Mouse (Mus musculus) embryonic stem cell, embryonic (primary cell): ENCODE data around the gene Ppfia4.
"Not testable (repeated sequence)": the region's sequence is repeated elsewhere in the genome, so short reads cannot be mapped to it uniquely, and the experiment has no call there.

Experiments
- CTCF ChIA-PET, 4 experiments: fragments of 300-600 bp in 2 of 4; fragments of 350-600 bp in 2 of 4; sonication (Branson Sonifier 250); formaldehyde crosslinking; loops; one replicate each; lab custom pipeline; 2022; ENCODE audit warnings: inconsistent platforms in 2 of 4; lab: Charles Lee
- POLR2A ChIA-PET, 4 experiments: fragments of 300-600 bp in 2 of 4; fragments of 350-600 bp in 2 of 4; sonication (Branson Sonifier 250); formaldehyde crosslinking; loops; one replicate each; lab custom pipeline; 2022; ENCODE audit warnings: antibody characterized with exemption in 4 of 4, inconsistent platforms in 1 of 4; lab: Charles Lee

Gene Ppfia4

DNA sequence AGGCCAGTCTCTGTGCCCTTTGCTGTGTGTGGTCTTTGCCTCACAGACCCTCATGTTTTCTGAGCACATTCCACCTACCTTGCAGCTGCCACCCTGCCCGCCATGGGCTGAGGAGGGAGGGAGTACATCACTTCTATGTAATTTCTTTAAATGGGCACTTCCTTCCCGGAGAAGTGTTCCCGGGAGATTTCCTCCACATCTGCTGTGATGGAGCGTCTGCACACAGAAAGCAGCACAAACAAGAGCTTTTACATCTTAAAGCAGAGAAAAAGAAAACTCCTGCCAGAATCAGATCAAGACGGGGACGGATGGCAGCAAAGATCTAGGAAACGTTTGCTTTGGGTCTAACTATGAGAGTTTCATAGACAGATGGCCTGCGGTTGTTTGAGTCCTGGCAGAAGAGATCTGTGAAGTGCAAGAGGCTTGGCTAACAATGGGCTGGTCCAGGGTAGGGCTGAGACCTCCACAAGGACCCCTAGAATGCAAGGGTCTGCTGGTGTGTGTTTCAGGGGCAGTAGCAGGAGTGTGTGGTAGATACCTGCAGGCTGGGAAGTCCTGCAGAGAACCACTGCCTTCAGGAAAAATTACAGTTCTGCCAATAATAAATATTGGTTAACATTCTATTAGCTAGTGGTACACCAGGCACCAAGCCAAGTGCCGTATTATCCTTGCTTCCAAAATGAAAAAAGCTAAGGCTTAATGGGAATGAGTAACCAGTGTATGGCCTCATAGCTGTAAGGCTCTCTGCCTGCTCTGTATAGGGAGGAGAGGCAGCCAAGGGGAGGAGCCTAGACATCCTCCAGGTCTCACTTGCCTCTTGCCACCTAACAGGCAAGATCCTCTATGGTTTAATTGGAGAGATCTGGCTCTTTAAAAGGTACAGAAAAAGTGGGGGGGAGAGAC is 59.0 kb downstream of the Ppfia4 start:
- ChIA-PET POLR2A (interaction anchor here in 1 of 4 experiments (1.1 kb wide), 1 partner anchor 11 kb away, joined by 3 read pairs; no protein-coding TSS in a partner anchor), CTCF (no interaction called here)

DNA sequence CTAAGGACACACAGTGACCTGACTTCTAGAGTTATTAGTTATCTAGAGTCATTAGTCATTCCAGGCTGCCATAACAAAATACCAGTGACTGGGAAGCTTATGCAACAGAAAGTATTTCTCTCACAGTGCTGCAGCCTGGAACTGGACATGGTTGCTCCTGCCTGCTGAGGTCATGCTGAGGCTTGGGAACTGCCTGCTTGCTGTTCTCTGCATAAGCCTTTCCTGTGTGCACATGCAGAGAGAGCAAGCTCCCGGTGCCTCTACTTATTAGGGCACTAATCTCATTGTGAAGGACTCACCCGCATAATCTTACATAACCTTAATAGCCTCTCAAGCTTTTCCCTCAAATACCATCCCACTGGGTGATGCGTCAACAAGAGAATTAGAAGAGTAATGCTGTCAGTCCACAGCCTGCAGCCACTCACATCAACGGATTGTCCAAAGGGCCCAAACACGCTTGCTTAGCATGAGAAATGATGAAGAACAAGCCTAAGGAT is 59.9 kb downstream of the Ppfia4 start:
- POLR2A ChIA-PET, result interaction anchor here in 2 of 4 experiments (0.9 to 1.8 kb wide), 5 partner anchors 17 to 246 kb away, joined by 3 to 7 read pairs (median 6); partner anchors contain the start of genes Btg2 (in 1 of the 2) and Myog (in 1 of the 2)
- CTCF ChIA-PET, result no interaction called here

- ChIA-PET CTCF (interaction anchor here in 1 of 4 experiments (0.6 kb wide), 1 partner anchor 503 kb away, joined by 3 read pairs; no protein-coding TSS in a partner anchor), POLR2A (interaction anchor here in 3 of 4 experiments (0.5 to 2.4 kb wide), 21 partner anchors 8 to 878 kb away, joined by 3 to 8 read pairs (median 3); partner anchors contain the start of gene Btg2 (in 1 of the 3))
These were observed 62.7 kb downstream of the Ppfia4 start for GRCm38 (mm10) chr1:134270026-134270425.

DNA sequence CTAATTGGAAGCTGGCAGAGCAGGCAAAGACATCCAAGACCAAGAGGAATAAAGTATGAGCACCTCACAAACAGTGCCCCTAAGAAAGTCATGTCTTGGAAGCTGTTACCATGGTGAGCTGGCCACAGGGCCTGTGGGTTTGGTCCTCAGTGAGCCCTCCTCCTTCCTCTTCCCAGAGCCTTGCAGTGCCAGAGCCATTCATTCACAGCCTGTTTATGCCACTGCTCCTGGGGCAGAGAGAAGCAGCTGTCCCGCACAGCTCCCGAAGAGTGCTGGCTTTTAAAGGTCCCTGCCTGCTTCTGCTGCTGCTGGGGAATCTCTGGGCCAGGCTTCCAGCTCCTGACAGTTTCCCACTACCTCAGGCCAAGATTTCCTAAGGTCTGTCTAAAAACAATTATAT is 66.9 kb downstream of the Ppfia4 start:
- ChIA-PET CTCF (interaction anchor here in 1 of 4 experiments (0.5 kb wide), 1 partner anchor 758 kb away, joined by 3 read pairs; no protein-coding TSS in a partner anchor), POLR2A (interaction anchor here in 1 of 4 experiments (0.6 kb wide), 1 partner anchor 23 kb away, joined by 6 read pairs; no protein-coding TSS in a partner anchor)

- POLR2A ChIA-PET, result interaction anchor here in 1 of 4 experiments (0.6 kb wide), 1 partner anchor 19 kb away, joined by 4 read pairs; no protein-coding TSS in a partner anchor
- CTCF ChIA-PET, result interaction anchor here in 1 of 4 experiments (0.6 kb wide), 1 partner anchor 75 kb away, joined by 3 read pairs; no protein-coding TSS in a partner anchor
These were observed 68.4 kb downstream of the Ppfia4 start for GRCm38 (mm10) chr1:134264341-134264740.

- CTCF ChIA-PET, result interaction anchor here in 1 of 4 experiments (0.7 kb wide), 1 partner anchor 594 kb away, joined by 4 read pairs; no protein-coding TSS in a partner anchor
- POLR2A ChIA-PET, result not testable (repeated sequence)
These were observed 83.0 kb downstream of the Ppfia4 start for GRCm38 (mm10) chr1:134249681-134250080.
